Mouse (Mus musculus): Measurements from ENCODE around the gene Scyl2. TPM values are rescaled to one million over a fixed set of nuclear protein-coding genes. Genes with fewer than 3 reads are reported as not detected.
"Not testable (repeated sequence)": the region's sequence is repeated elsewhere in the genome, so short reads cannot be mapped to it uniquely, and the experiment has no call there.

The Scyl2 gene
- polyA plus RNA-seq, 1 experiment from 2014 or later: 13.0 TPM

- DNase-seq: no peak
- no peak for ATAC-seq (ENCODE audit: insufficient read depth)
Measured at GRCm38 (mm10) chr10:89680517-89680916, 5.6 kb downstream of the Scyl2 start.

GRCm38 (mm10) chr10:89679448-89679847, 6.6 kb downstream of the Scyl2 start:
- Histone ChIP-seq H3K4me2 (no peak overlapping the region), H3K36me3 (ENCODE audit: insufficient read depth) (no peaks in the 10 kb centered on the region), H3K27ac (ENCODE audit: low read depth) (no peak overlapping the region), H3K4me1 (ENCODE audit: insufficient read depth) (no peaks in the 10 kb centered on the region), H3K9ac (no peak overlapping the region), H3K9me3 (ENCODE audit: low read depth, low read length) (no peaks in the 10 kb centered on the region), H3K27me3 (ENCODE audit: insufficient read depth, low read length) (no peaks in the 10 kb centered on the region), H3K4me3 (ENCODE audit: low read depth, low read length) (no peak overlapping the region)
- no peak for DNase-seq
- WGBS: 97% methylated on average over 1 of the region's 1 CpGs
- ATAC-seq (ENCODE audit: insufficient read depth): no peak
- TF ChIP-seq CTCF (IDR thresholded peaks at IDR 0.05; ENCODE audit: low read depth): no peak

More at GRCm38 (mm10) chr10:89680517-89680916, 5.6 kb downstream of the Scyl2 start:
- no peak overlapping the region for H3K27ac ChIP-seq (ENCODE audit: low read depth)
- H3K27me3 ChIP-seq (ENCODE audit: insufficient read depth, low read length): no peaks in the 10 kb centered on the region
- H3K9ac ChIP-seq: no peak overlapping the region
- no peak overlapping the region for H3K4me3 ChIP-seq (ENCODE audit: low read depth, low read length)
- H3K4me2 ChIP-seq: no peak overlapping the region
- no peak for TF ChIP-seq CTCF (IDR thresholded peaks at IDR 0.05; ENCODE audit: low read depth)
- H3K4me1 ChIP-seq (ENCODE audit: insufficient read depth): 0 out of 2 replicates have a peak, but pooled peaks cover 4% of the 10 kb centered on the region
- 83% methylated on average over 3 of the region's 3 CpGs for WGBS
- H3K36me3 ChIP-seq (ENCODE audit: insufficient read depth): no peaks in the 10 kb centered on the region
- H3K9me3 ChIP-seq (ENCODE audit: low read depth, low read length): no peaks in the 10 kb centered on the region

GRCm38 (mm10) chr10:89678054-89678453, 8.0 kb downstream of the Scyl2 start:
- H3K27me3 ChIP-seq (ENCODE audit: insufficient read depth, low read length): no peaks in the 10 kb centered on the region
- H3K27ac ChIP-seq (ENCODE audit: low read depth): no peak overlapping the region
- ATAC-seq (ENCODE audit: insufficient read depth): no peak
- H3K4me1 ChIP-seq (ENCODE audit: insufficient read depth): no peaks in the 10 kb centered on the region
- no peak overlapping the region for H3K4me2 ChIP-seq
- WGBS: 95% methylated on average over 4 of the region's 4 CpGs
- H3K9me3 ChIP-seq (ENCODE audit: low read depth, low read length): no peaks in the 10 kb centered on the region
- no peak for TF ChIP-seq CTCF (IDR thresholded peaks at IDR 0.05; ENCODE audit: low read depth)
- H3K9ac ChIP-seq: no peak overlapping the region
- no peak overlapping the region for H3K4me3 ChIP-seq (ENCODE audit: low read depth, low read length)
- no peak for DNase-seq
- H3K36me3 ChIP-seq (ENCODE audit: insufficient read depth): no peaks in the 10 kb centered on the region

GRCm38 (mm10) chr10:89676609-89677008, 9.5 kb downstream of the Scyl2 start:
- WGBS: 69% methylated on average over 4 of the region's 4 CpGs
- Histone ChIP-seq H3K4me1 (ENCODE audit: insufficient read depth) (no peaks in the 10 kb centered on the region), H3K27ac (ENCODE audit: low read depth) (no peak overlapping the region), H3K9ac (no peak overlapping the region), H3K4me2 (no peak overlapping the region), H3K36me3 (ENCODE audit: insufficient read depth) (no peaks in the 10 kb centered on the region), H3K27me3 (ENCODE audit: insufficient read depth, low read length) (no peaks in the 10 kb centered on the region), H3K9me3 (ENCODE audit: low read depth, low read length) (no peaks in the 10 kb centered on the region), H3K4me3 (ENCODE audit: low read depth, low read length) (no peak overlapping the region)
- no peak for DNase-seq
- TF ChIP-seq CTCF (IDR thresholded peaks at IDR 0.05; ENCODE audit: low read depth): no peak
- ATAC-seq (ENCODE audit: insufficient read depth): no peak

GRCm38 (mm10) chr10:89670371-89670770, 15.7 kb downstream of the Scyl2 start:
- 96% methylated on average over 5 of the region's 5 CpGs for WGBS
- H3K9me3 ChIP-seq (ENCODE audit: low read depth, low read length); H3K27ac ChIP-seq (ENCODE audit: low read depth); H3K4me3 ChIP-seq (ENCODE audit: low read depth, low read length); H3K4me1 ChIP-seq (ENCODE audit: insufficient read depth); H3K9ac ChIP-seq; DNase-seq; H3K36me3 ChIP-seq (ENCODE audit: insufficient read depth); H3K27me3 ChIP-seq (ENCODE audit: insufficient read depth, low read length); H3K4me2 ChIP-seq; ATAC-seq (ENCODE audit: insufficient read depth): not testable (repeated sequence)

GRCm38 (mm10) chr10:89667571-89667970, 18.5 kb downstream of the Scyl2 start:
- Histone ChIP-seq H3K4me2 (no peak overlapping the region), H3K27me3 (ENCODE audit: insufficient read depth, low read length) (no peaks in the 10 kb centered on the region), H3K27ac (ENCODE audit: low read depth) (no peak overlapping the region), H3K36me3 (ENCODE audit: insufficient read depth) (0 out of 2 replicates have a peak, but pooled peaks cover 5% of the 10 kb centered on the region), H3K4me3 (ENCODE audit: low read depth, low read length) (no peak overlapping the region), H3K4me1 (ENCODE audit: insufficient read depth) (no peaks in the 10 kb centered on the region), H3K9me3 (ENCODE audit: low read depth, low read length) (no peaks in the 10 kb centered on the region), H3K9ac (no peak overlapping the region)
- TF ChIP-seq CTCF (IDR thresholded peaks at IDR 0.05; ENCODE audit: low read depth): no peak
- DNase-seq: no peak
- ATAC-seq (ENCODE audit: insufficient read depth): no peak
- whole genome bisulfite sequencing: 81% methylated on average over 7 of the region's 7 CpGs

- no peak overlapping the region for H3K27ac ChIP-seq (ENCODE audit: low read depth)
- peaks cover 15% of the 10 kb centered on the region for H3K36me3 ChIP-seq (ENCODE audit: insufficient read depth)
- DNase-seq (no peak), ATAC-seq (ENCODE audit: insufficient read depth) (no peak)
- no peaks in the 10 kb centered on the region for H3K9me3 ChIP-seq (ENCODE audit: low read depth, low read length)
- H3K4me3 ChIP-seq (ENCODE audit: low read depth, low read length): no peak overlapping the region
- H3K27me3 ChIP-seq (ENCODE audit: insufficient read depth, low read length): no peaks in the 10 kb centered on the region
- no peak for TF ChIP-seq CTCF (IDR thresholded peaks at IDR 0.05; ENCODE audit: low read depth)
- H3K4me2 ChIP-seq: no peak overlapping the region
- H3K4me1 ChIP-seq (ENCODE audit: insufficient read depth): no peaks in the 10 kb centered on the region
- no peak overlapping the region for H3K9ac ChIP-seq
- WGBS: 93% methylated on average over 9 of the region's 9 CpGs
Measured at GRCm38 (mm10) chr10:89665679-89666078, 20.4 kb downstream of the Scyl2 start.

All from lung, embryonic 14.5 days (tissue).